Mouse (Mus musculus) frontal cortex, postnatal 25 days (tissue): ENCODE measurements around the gene Cyth1.

ENCODE experiments used
- DNase-seq, 2 experiments: peaks; one replicate each; pipeline ENCODE4 v3.0.0; 2022; ENCODE audit warnings: low spot score in 2 of 2

Gene Cyth1

GRCm38 (mm10) chr11:118248150-118249011 lies at the start of gene Cyth1:
Gene Cyth1 (minus strand): TSS chr11:118248592.
- DNase-seq: peak; percentile 93 to 96

GRCm38 (mm10) chr11:118297967-118298366 lies 49.6 kb upstream of the Cyth1 start:
- no peak for DNase-seq

GRCm38 (mm10) chr11:118295026-118295425 lies 46.6 kb upstream of the Cyth1 start:
- DNase-seq: no peak

- no peak for DNase-seq
Observed at GRCm38 (mm10) chr11:118292671-118293070, 44.3 kb upstream of the Cyth1 start.

- peak; percentile 99 for DNase-seq
Observed at GRCm38 (mm10) chr11:118289999-118290889, 41.9 kb upstream of the Cyth1 start, which contains the start of gene Usp36. Gene Usp36 (minus strand): TSS chr11:118290244.

GRCm38 (mm10) chr11:118289562-118289961 lies 41.2 kb upstream of the Cyth1 start:
- DNase-seq: no peak

- no peak for DNase-seq
Observed at GRCm38 (mm10) chr11:118289037-118289511, 40.7 kb upstream of the Cyth1 start.

GRCm38 (mm10) chr11:118287573-118287972 lies 39.2 kb upstream of the Cyth1 start:
- no peak for DNase-seq

- DNase-seq: no peak
Observed at GRCm38 (mm10) chr11:118286434-118286833, 38.0 kb upstream of the Cyth1 start.

- no peak for DNase-seq
Observed at GRCm38 (mm10) chr11:118285791-118286190, 37.4 kb upstream of the Cyth1 start.

- no peak for DNase-seq
Observed at GRCm38 (mm10) chr11:118280218-118280617, 31.8 kb upstream of the Cyth1 start.

- DNase-seq: no peak
Observed at GRCm38 (mm10) chr11:118276328-118276727, 27.9 kb upstream of the Cyth1 start.

- DNase-seq: no peak
Observed at GRCm38 (mm10) chr11:118275092-118275491, 26.7 kb upstream of the Cyth1 start.

- no peak for DNase-seq
Observed at GRCm38 (mm10) chr11:118269827-118270226, 21.4 kb upstream of the Cyth1 start.

GRCm38 (mm10) chr11:118266666-118267046 lies 18.3 kb upstream of the Cyth1 start:
- no peak for DNase-seq

- no peak for DNase-seq
Observed at GRCm38 (mm10) chr11:118266044-118266665, 17.8 kb upstream of the Cyth1 start.

GRCm38 (mm10) chr11:118265621-118266020 lies 17.2 kb upstream of the Cyth1 start:
- no peak for DNase-seq

GRCm38 (mm10) chr11:118263146-118263545 lies 14.8 kb upstream of the Cyth1 start:
- no peak for DNase-seq

- no peak for DNase-seq
Observed at GRCm38 (mm10) chr11:118260081-118260480, 11.7 kb upstream of the Cyth1 start.

GRCm38 (mm10) chr11:118259580-118259979 lies 11.2 kb upstream of the Cyth1 start:
- DNase-seq: no peak

- no peak for DNase-seq
Observed at GRCm38 (mm10) chr11:118256371-118256770, 8.0 kb upstream of the Cyth1 start.
